Mouse (Mus musculus) E14TG2a.4 (cell line): ENCODE data around the gene Ulk2.

Experiments
- H3K27me3 ChIP-seq: 2 replicates; pipeline ENCODE4 v1.6.1; 2014; ENCODE audit warnings: low read length, control low read depth; ENCODE audit not compliant: insufficient read depth
- H3K36me3 ChIP-seq: 2 replicates; pipeline ENCODE4 v1.6.1; 2014; ENCODE audit warnings: low read length, control low read depth; ENCODE audit not compliant: insufficient read depth
- H3K4me1 ChIP-seq: replicated peaks from 2 replicates; pipeline ENCODE4 v1.6.1; 2014; ENCODE audit warnings: low read depth, low read length, control low read depth
- H3K4me3 ChIP-seq: replicated peaks from 2 replicates; pipeline ENCODE4 v1.5.1; 2014; ENCODE audit warnings: mild to moderate bottlenecking, low read length
- H3K9me3 ChIP-seq: 2 replicates; pipeline ENCODE4 v1.6.1; 2014; ENCODE audit warnings: low read length, control low read depth
- CTCF ChIP-seq: conservative IDR thresholded peaks from 2 replicates; pipeline ENCODE4 v1.5.1; 2014; ENCODE audit warnings: low read length
- NANOG ChIP-seq: IDR thresholded peaks from 2 replicates; pipeline ENCODE4 v1.6.1; 2014; ENCODE audit warnings: borderline replicate concordance, low read length, mixed read lengths
- POU5F1 ChIP-seq: IDR thresholded peaks from 2 replicates; pipeline ENCODE4 v1.6.1; 2014; ENCODE audit warnings: low read length, borderline replicate concordance

The Ulk2 gene

GRCm38 (mm10) chr11:61745781-61746180 lies 109.1 kb downstream of the Ulk2 start:
- Histone ChIP-seq H3K9me3 (no peaks in the 10 kb centered on the region), H3K27me3 (no peaks in the 10 kb centered on the region), H3K36me3 (peaks cover 91% of the 10 kb centered on the region), H3K4me1 (peaks cover 6% of the 10 kb centered on the region; the same call in 1 of the 2 replicates), H3K4me3 (no peak overlapping the region)
- TF ChIP-seq NANOG (no peak), POU5F1 (no peak), CTCF (no peak)

GRCm38 (mm10) chr11:61744460-61744859 lies 110.4 kb downstream of the Ulk2 start:
- Histone ChIP-seq H3K9me3 (no peaks in the 10 kb centered on the region), H3K27me3 (no peaks in the 10 kb centered on the region), H3K36me3 (peaks cover 93% of the 10 kb centered on the region), H3K4me3 (no peak overlapping the region), H3K4me1 (peaks cover 2% of the 10 kb centered on the region; the same call in 1 of the 2 replicates)
- TF ChIP-seq NANOG (no peak), CTCF (peak; percentile 32; the same call in 1 of the 2 replicates)

- H3K36me3 ChIP-seq = peaks cover 93% of the 10 kb centered on the region
- H3K9me3 ChIP-seq = no peaks in the 10 kb centered on the region
- no peak for TF ChIP-seq NANOG
- TF ChIP-seq CTCF = no peak
- no peak for TF ChIP-seq POU5F1
- no peaks in the 10 kb centered on the region; the same call in 1 of the 2 replicates for H3K4me1 ChIP-seq
- no peaks in the 10 kb centered on the region for H3K27me3 ChIP-seq
- H3K4me3 ChIP-seq = no peak overlapping the region
These were observed 111.1 kb downstream of the Ulk2 start for GRCm38 (mm10) chr11:61743768-61744167.

DNA sequence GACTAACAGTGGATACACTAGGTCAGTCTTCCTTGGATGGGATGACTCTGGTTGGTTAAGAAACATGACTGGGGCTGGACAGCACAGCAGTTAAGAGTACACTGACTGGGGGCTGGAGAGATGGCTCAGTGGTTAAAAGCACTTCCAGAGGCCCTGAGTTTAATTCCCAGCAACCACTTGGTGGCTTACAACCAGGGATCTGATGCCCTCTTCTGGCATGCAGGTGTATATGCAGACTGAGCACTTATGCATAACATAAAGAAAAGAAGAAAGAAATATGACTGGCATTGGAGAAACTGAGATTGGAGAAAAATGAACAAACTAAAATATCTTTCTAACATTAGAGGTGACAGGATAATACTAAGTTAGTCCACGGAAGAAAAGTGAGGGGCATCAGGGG lies 114.4 kb downstream of the Ulk2 start:
- TF ChIP-seq POU5F1 = no peak
- TF ChIP-seq CTCF = peak; percentile 53

GRCm38 (mm10) chr11:61737290-61737689 lies 117.6 kb downstream of the Ulk2 start:
- Histone ChIP-seq H3K36me3 (peaks cover 95% of the 10 kb centered on the region), H3K4me1 (peaks cover 9% of the 10 kb centered on the region), H3K27me3 (no peaks in the 10 kb centered on the region), H3K4me3 (no peak overlapping the region), H3K9me3 (no peaks in the 10 kb centered on the region)
- TF ChIP-seq CTCF (no peak), POU5F1 (no peak), NANOG (no peak)

More for the DNA sequence above, 114.4 kb downstream of the Ulk2 start:
- Histone ChIP-seq H3K36me3 (peaks cover 95% of the 10 kb centered on the region), H3K4me1 (no peaks in the 10 kb centered on the region; the same call in 1 of the 2 replicates), H3K4me3 (no peak overlapping the region), H3K9me3 (no peaks in the 10 kb centered on the region), H3K27me3 (no peaks in the 10 kb centered on the region)

DNA sequence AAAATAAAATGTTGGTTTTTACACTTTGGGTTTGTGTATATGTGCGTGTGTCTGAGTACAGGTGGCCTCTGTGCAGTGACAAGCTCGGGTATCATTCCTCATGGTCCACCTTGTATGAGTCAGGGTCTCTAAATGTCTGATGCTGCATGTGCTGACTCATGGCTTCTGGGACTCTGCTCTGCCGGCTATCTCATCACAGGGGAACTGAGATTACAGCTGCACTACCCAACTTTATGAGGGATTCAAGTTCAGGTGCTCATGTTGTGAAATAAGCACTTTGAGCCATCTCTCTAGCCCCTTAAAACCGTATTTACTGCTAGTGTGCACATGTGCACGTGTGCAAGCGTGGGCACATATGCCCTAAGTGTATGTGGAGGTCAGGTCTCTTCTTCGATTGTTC lies 122.2 kb downstream of the Ulk2 start:
- H3K9me3 ChIP-seq = no peaks in the 10 kb centered on the region
- H3K27me3 ChIP-seq = no peaks in the 10 kb centered on the region
- no peak for TF ChIP-seq CTCF
- no peak for TF ChIP-seq POU5F1
- TF ChIP-seq NANOG = no peak
- no peak overlapping the region for H3K4me3 ChIP-seq
- peaks cover 97% of the 10 kb centered on the region for H3K36me3 ChIP-seq
- H3K4me1 ChIP-seq = peaks cover 9% of the 10 kb centered on the region

DNA sequence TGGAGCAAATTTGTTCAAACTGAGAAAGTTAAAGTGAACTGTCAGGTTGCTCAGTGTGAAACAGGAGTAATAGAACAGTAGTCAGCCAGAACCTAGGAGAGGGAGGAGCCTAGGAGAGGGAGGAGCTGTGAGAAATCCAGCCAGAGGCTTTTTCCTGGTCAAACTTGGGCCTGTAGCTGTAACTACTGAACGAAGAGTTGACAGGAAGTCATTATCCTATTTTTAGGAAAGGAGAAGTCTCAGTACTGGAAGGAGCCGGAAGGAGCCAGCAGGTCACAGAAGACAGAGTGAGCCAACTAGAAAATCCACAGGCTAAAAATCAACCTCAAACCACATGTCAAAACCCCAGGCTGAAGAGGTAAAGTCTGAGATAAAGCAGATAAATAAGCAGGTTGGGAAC lies 126.8 kb downstream of the Ulk2 start:
- Histone ChIP-seq H3K27me3 (no peaks in the 10 kb centered on the region), H3K4me1 (no peaks in the 10 kb centered on the region), H3K4me3 (no peak overlapping the region), H3K36me3 (peaks cover 67% of the 10 kb centered on the region), H3K9me3 (no peaks in the 10 kb centered on the region)
- TF ChIP-seq NANOG (no peak), POU5F1 (no peak), CTCF (no peak)
